Mouse (Mus musculus) kidney, postnatal 0 days (tissue): ENCODE results near the gene Cdh6. TPM values are rescaled to one million over a fixed set of nuclear protein-coding genes. Genes with fewer than 3 reads are reported as not detected.

Source experiments
- ATAC-seq: fragments of 200-750 bp; cut with Nextera tagmentation; replicated peaks from 2 replicates; pipeline ENCODE4 v1.8.0; 2017; ENCODE audit warnings: low read depth, moderate number of reproducible peaks, moderate TSS enrichment, moderate library complexity; ENCODE audit not compliant: low FRiP score
- DNase-seq: peaks from one replicate; pipeline ENCODE4 v3.0.0-alpha.2; 2016; ENCODE audit warnings: low spot score
- H3K27ac ChIP-seq: fragments of 300-500 bp; sonication (generic); 2 replicates; pipeline ENCODE4 v1.5.1; 2014; ENCODE audit warnings: mild to moderate bottlenecking
- H3K27me3 ChIP-seq: fragments of 300-500 bp; sonication (generic); 2 replicates; pipeline ENCODE4 v1.6.1; 2014; ENCODE audit warnings: low read length, mixed read lengths; ENCODE audit not compliant: insufficient read depth
- H3K36me3 ChIP-seq: fragments of 300-500 bp; sonication (generic); 2 replicates; pipeline ENCODE4 v1.6.1; 2014; ENCODE audit warnings: low read length, mixed read lengths; ENCODE audit not compliant: insufficient read depth
- H3K4me1 ChIP-seq: fragments of 300-500 bp; sonication (generic); replicated peaks from 2 replicates; pipeline ENCODE4 v1.6.1; 2014; ENCODE audit warnings: antibody characterized with exemption, low read length, mixed read lengths; ENCODE audit not compliant: insufficient read depth
- H3K4me2 ChIP-seq: fragments of 300-500 bp; sonication (generic); 2 replicates; pipeline ENCODE4 v1.6.1; 2014; ENCODE audit warnings: mild to moderate bottlenecking, low read length, moderate library complexity, mixed read lengths
- H3K4me3 ChIP-seq: fragments of 300-500 bp; sonication (generic); replicated peaks from 2 replicates; pipeline ENCODE4 v1.5.1; 2014; ENCODE audit warnings: low read depth, low read length
- H3K9ac ChIP-seq: fragments of 300-500 bp; sonication (generic); 2 replicates; pipeline ENCODE4 v1.6.1; 2014; ENCODE audit warnings: low read depth, low read length
- H3K9me3 ChIP-seq: fragments of 300-500 bp; sonication (generic); replicated peaks from 2 replicates; pipeline ENCODE4 v1.6.1; 2016; ENCODE audit warnings: low read length, inconsistent platforms, mixed read lengths
- CTCF ChIP-seq: IDR thresholded peaks from 2 replicates; pipeline ENCODE4 v1.5.1; 2016; ENCODE audit warnings: antibody characterized with exemption, low read depth, mild to moderate bottlenecking, moderate library complexity
- WGBS: fragments of 180-500 bp; shearing (Covaris S2); extraction: QIAGEN DNeasy Blood & Tissue Kit; methylation state at CpG from one replicate; pipeline ENCODE4 v1.1.7; 2014; 5-methylcytosine and 5-hydroxymethylcytosine counted together
- polyA plus RNA-seq: library from polyadenylated mRNA; unstranded; fragments of >200 nt; fragmentation: Nextera tagmentation; extraction: Ambion mirVana; gene quantifications from 2 replicates; pipeline ENCODE4 v1.2.1, GENCODE M21; 2015

The Cdh6 gene
- polyA plus RNA-seq, 1 experiment from 2014 or later: 17.8 TPM

GRCm38 (mm10) chr15:12994563-12995359 lies 178.7 kb downstream of the Cdh6 start:
- Histone ChIP-seq H3K4me3 (no peak overlapping the region), H3K27ac (no peak overlapping the region), H3K4me1 (no peaks in the 10 kb centered on the region), H3K4me2 (no peak overlapping the region), H3K9me3 (no peaks in the 10 kb centered on the region), H3K27me3 (no peaks in the 10 kb centered on the region), H3K9ac (no peak overlapping the region), H3K36me3 (no peaks in the 10 kb centered on the region)
- DNase-seq (peak; percentile 62), ATAC-seq (no peak)
- WGBS: 44% methylated on average over 9 of the region's 9 CpGs
- TF ChIP-seq CTCF: no peak
